Mouse (Mus musculus): ENCODE measurements around the gene Prokr1. TPM values are rescaled to one million over a fixed set of nuclear protein-coding genes. Genes with fewer than 3 reads are reported as not detected.
A peak's percentile ranks its signal among the peaks of the same experiment; 100 is the strongest.

The Prokr1 gene
- polyA plus RNA-seq, 1 experiment from 2014 or later = 0.92 TPM

DNA sequence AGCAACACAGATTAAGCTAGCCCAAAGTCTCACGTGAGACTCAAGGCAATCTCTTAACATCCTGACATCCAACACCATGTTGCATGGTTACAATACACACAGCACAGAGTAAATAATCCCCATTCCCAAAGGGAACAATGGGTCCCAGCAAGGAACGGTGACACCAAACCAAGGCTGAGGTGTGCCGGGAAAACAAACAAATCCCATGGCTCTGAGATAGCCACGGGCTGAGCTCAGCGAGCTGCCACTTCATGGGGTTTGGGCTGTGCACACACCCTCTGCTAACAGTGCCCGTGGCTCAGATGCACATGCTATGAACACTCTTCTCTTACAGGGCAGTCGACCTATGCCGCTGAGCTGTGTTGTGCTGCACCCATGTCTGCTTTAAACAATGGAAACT, 27.5 kb upstream of the Prokr1 start:
- 49% methylated on average over 8 of the region's 8 CpGs for WGBS
- ATAC-seq (ENCODE audit: low FRiP score, low TSS enrichment) (peak; percentile 68; the same call in 1 of the 2 replicates), DNase-seq (ENCODE audit: low spot score) (peak; percentile 48)
- Histone ChIP-seq H3K27me3 (ENCODE audit: control insufficient read depth, insufficient read depth, low read length) (no peaks in the 10 kb centered on the region), H3K9me3 (ENCODE audit: control insufficient read depth, low read length) (no peaks in the 10 kb centered on the region), H3K9ac (ENCODE audit: low read length) (no peak overlapping the region), H3K4me3 (ENCODE audit: low read depth, low read length) (no peak overlapping the region), H3K4me2 (replicated peaks; ENCODE audit: low read depth) (no peak overlapping the region), H3K27ac (replicated peaks) (no peak overlapping the region), H3K36me3 (ENCODE audit: control insufficient read depth, insufficient read depth, low read length) (no peaks in the 10 kb centered on the region), H3K4me1 (replicated peaks; ENCODE audit: control insufficient read depth, insufficient read depth) (peaks cover 3% of the 10 kb centered on the region)
- no peak for TF ChIP-seq CTCF (IDR thresholded peaks at IDR 0.05; ENCODE audit: low read depth)
- TF ChIP-seq EP300 (optimal IDR thresholded peaks at IDR 0.05) = no peak

DNA sequence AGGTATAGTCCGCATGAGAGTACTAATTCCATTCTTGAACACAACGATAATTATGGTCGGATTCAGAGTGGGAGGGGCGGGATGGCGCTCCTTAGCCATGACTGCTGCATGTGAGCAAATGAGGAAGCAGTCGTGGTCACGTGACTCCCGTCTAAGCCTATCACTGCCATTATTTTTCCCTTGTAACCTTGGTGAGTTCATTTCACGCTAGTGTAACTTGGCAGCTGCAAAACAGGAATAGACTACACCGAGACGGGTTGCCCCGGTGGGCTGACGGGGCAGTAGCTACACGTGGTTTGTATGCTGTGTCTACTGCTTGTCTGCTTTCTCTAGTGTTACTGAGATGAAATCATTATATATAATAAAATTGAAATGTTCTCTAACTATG, 25.1 kb upstream of the Prokr1 start:
- no peaks in the 10 kb centered on the region for H3K36me3 ChIP-seq (ENCODE audit: control insufficient read depth, insufficient read depth, low read length)
- no peaks in the 10 kb centered on the region for H3K27me3 ChIP-seq (ENCODE audit: control insufficient read depth, insufficient read depth, low read length)
- no peak for TF ChIP-seq CTCF (IDR thresholded peaks at IDR 0.05; ENCODE audit: low read depth)
- no peaks in the 10 kb centered on the region for H3K9me3 ChIP-seq (ENCODE audit: control insufficient read depth, low read length)
- WGBS = 91% methylated on average over 14 of the region's 14 CpGs
- peaks cover 2% of the 10 kb centered on the region; the same call in 1 of the 2 replicates for H3K4me1 ChIP-seq (replicated peaks; ENCODE audit: control insufficient read depth, insufficient read depth)
- no peak for DNase-seq (ENCODE audit: low spot score)
- no peak overlapping the region for H3K4me2 ChIP-seq (replicated peaks; ENCODE audit: low read depth)
- ATAC-seq (ENCODE audit: low FRiP score, low TSS enrichment) = no peak
- no peak overlapping the region for H3K9ac ChIP-seq (ENCODE audit: low read length)
- no peak overlapping the region for H3K4me3 ChIP-seq (ENCODE audit: low read depth, low read length)
- no peak overlapping the region for H3K27ac ChIP-seq (replicated peaks)

DNA sequence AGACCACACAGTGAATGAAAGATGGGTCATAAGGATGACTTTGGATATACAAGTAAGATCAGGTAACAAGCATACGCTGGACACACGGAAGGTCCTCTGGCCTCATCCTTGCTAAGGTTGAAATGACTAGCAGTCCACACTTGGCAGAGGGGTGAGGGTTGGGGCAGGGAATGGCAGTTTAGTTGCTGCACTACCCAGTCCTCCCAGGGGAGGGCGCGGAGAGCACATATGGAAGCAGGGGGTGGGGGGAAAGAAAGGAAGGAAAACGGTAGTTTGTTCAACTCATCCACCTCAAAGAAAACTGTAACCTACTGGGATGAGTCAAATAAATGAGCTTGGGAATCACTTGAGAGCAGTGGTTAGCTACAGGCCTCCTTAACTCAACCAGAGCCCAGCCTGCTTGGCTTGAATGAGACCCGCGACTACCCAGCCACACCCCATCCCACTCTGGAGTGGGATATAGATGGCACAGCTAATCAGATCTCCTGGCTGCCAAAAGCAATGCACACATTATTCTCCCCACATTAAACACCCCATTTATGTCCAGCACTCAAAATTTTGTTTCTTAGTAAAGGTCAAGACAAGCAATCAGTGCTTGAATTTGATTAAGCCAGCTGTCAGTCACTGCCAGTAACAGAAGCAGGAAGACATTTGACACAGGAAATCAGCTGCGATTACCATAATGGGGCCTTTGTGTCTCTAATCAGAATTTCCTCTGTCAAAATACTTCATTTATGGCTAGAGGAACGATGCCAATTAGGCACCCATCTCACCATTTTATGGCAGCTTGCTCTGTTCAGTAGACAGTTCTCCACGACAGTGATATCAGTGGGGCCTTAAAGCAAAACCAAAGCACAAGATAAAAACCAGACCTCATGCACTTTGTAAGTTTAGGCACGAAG, 24.5 kb upstream of the Prokr1 start:
- no peak for ATAC-seq (ENCODE audit: low FRiP score, low TSS enrichment)
- no peak overlapping the region for H3K4me2 ChIP-seq (replicated peaks; ENCODE audit: low read depth)
- H3K27ac ChIP-seq (replicated peaks) = no peak overlapping the region
- WGBS = 57% methylated on average over 11 of the region's 11 CpGs
- no peaks in the 10 kb centered on the region for H3K36me3 ChIP-seq (ENCODE audit: control insufficient read depth, insufficient read depth, low read length)
- H3K4me1 ChIP-seq (replicated peaks; ENCODE audit: control insufficient read depth, insufficient read depth) = no peaks in the 10 kb centered on the region
- DNase-seq (ENCODE audit: low spot score) = peak; percentile 36
- H3K27me3 ChIP-seq (ENCODE audit: control insufficient read depth, insufficient read depth, low read length) = no peaks in the 10 kb centered on the region
- H3K4me3 ChIP-seq (ENCODE audit: low read depth, low read length) = no peak overlapping the region
- TF ChIP-seq EP300 (optimal IDR thresholded peaks at IDR 0.05) (no peak), CTCF (IDR thresholded peaks at IDR 0.05; ENCODE audit: low read depth) (peak; percentile 75)
- no peak overlapping the region for H3K9ac ChIP-seq (ENCODE audit: low read length)
- no peaks in the 10 kb centered on the region for H3K9me3 ChIP-seq (ENCODE audit: control insufficient read depth, low read length)

DNA sequence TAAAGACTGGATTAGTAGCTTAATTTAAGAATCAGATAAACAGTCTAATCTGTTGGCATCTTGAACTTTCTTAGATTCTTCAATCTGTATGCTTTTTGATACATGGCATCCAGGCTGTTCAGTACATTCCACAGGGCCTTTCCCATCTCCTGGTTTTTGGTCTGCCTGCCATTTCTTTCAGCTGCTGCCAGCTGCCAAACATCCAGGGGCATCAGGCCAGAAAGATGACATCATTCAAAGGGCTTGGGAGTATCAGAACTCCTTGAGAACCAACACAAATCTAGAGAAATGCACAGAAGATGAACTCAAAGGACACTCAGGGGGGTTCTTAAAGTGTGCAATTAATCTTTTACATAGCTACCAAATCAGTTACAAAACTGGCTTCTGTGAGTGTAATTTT, 9.3 kb upstream of the Prokr1 start:
- peak; percentile 43 for DNase-seq (ENCODE audit: low spot score)
- Histone ChIP-seq H3K4me2 (replicated peaks; ENCODE audit: low read depth) (no peak overlapping the region), H3K4me1 (replicated peaks; ENCODE audit: control insufficient read depth, insufficient read depth) (no peaks in the 10 kb centered on the region), H3K9ac (ENCODE audit: low read length) (no peak overlapping the region), H3K27ac (replicated peaks) (no peak overlapping the region), H3K27me3 (ENCODE audit: control insufficient read depth, insufficient read depth, low read length) (no peaks in the 10 kb centered on the region), H3K36me3 (ENCODE audit: control insufficient read depth, insufficient read depth, low read length) (no peaks in the 10 kb centered on the region), H3K9me3 (ENCODE audit: control insufficient read depth, low read length) (no peaks in the 10 kb centered on the region), H3K4me3 (ENCODE audit: low read depth, low read length) (no peak overlapping the region)
- no peak for ATAC-seq (ENCODE audit: low FRiP score, low TSS enrichment)
- TF ChIP-seq EP300 (optimal IDR thresholded peaks at IDR 0.05) = no peak
- TF ChIP-seq CTCF (IDR thresholded peaks at IDR 0.05; ENCODE audit: low read depth) = no peak

DNA sequence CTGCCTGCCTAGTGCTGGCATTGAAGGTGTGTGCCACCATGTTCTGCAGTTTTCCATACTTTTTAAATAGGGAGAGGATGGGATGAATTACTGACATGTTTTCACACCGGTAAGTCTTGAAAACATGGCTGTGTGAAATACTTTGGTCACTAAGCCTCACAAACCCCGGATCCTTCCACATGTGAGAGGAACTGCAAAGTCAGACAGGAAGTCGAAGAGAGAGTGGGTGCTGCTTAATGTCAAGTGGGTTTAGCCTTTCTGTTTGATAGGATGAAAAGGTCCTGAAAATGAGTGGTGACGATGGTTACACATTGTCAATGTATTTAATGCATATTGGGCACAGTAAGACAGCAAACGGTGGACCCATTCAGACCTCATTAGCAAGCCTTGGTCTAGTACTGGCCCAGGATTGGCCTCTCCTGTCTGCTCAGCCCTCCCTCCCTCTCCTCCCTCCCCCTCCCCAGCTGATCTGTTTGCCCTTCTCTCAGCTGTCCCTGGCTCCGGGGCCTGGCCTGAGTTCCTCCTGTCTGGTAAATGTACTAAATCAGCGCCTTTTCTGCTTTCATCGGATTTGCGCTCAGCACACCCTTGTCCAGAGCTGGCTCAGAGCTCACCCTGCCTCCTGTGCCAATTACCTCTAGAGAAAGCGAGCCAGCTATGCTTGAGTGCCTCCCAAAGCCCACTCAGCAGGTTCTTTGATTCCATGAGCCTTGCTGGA, 6.7 kb upstream of the Prokr1 start:
- Histone ChIP-seq H3K27ac (replicated peaks) (no peak overlapping the region), H3K27me3 (ENCODE audit: control insufficient read depth, insufficient read depth, low read length) (no peaks in the 10 kb centered on the region)

DNA sequence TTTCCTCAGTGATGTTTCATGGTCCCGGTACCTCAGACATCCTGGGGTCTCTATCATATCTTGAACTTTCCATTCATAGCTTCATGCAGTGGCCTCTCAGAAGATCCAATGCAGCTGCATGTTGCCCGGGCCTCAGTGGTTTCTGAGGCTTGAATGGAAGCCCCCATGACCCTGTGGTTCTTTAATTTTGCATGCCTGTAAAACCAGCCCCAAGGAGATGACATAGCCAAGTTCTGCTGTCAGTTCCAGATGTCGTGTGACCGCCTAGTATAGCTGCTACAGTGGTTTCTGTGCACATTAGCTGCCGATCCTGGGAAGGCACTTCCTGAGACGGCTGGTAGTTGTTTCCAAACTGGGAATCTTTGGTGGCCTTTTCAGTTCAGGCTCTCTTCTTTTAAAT, 3.6 kb upstream of the Prokr1 start:
- DNase-seq (ENCODE audit: low spot score) = no peak
- Histone ChIP-seq H3K9me3 (ENCODE audit: control insufficient read depth, low read length) (no peaks in the 10 kb centered on the region), H3K36me3 (ENCODE audit: control insufficient read depth, insufficient read depth, low read length) (no peaks in the 10 kb centered on the region), H3K27me3 (ENCODE audit: control insufficient read depth, insufficient read depth, low read length) (no peaks in the 10 kb centered on the region), H3K27ac (replicated peaks) (no peak overlapping the region), H3K9ac (ENCODE audit: low read length) (no peak overlapping the region), H3K4me2 (replicated peaks; ENCODE audit: low read depth) (no peak overlapping the region), H3K4me3 (ENCODE audit: low read depth, low read length) (no peak overlapping the region), H3K4me1 (replicated peaks; ENCODE audit: control insufficient read depth, insufficient read depth) (peaks cover 3% of the 10 kb centered on the region; the same call in 1 of the 2 replicates)
- no peak for TF ChIP-seq EP300 (optimal IDR thresholded peaks at IDR 0.05)
- TF ChIP-seq CTCF (IDR thresholded peaks at IDR 0.05; ENCODE audit: low read depth) = no peak
- ATAC-seq (ENCODE audit: low FRiP score, low TSS enrichment) = no peak
- 79% methylated on average over 6 of the region's 6 CpGs for WGBS

More for the DNA sequence above, 6.7 kb upstream of the Prokr1 start:
- no peaks in the 10 kb centered on the region for H3K9me3 ChIP-seq (ENCODE audit: control insufficient read depth, low read length)
- 46% methylated on average over 10 of the region's 10 CpGs for WGBS
- no peak for TF ChIP-seq EP300 (optimal IDR thresholded peaks at IDR 0.05)
- TF ChIP-seq CTCF (IDR thresholded peaks at IDR 0.05; ENCODE audit: low read depth) = no peak
- no peak overlapping the region for H3K4me2 ChIP-seq (replicated peaks; ENCODE audit: low read depth)
- H3K9ac ChIP-seq (ENCODE audit: low read length) = no peak overlapping the region
- H3K4me3 ChIP-seq (ENCODE audit: low read depth, low read length) = no peak overlapping the region
- ATAC-seq (ENCODE audit: low FRiP score, low TSS enrichment) (no peak), DNase-seq (ENCODE audit: low spot score) (no peak)
- H3K4me1 ChIP-seq (replicated peaks; ENCODE audit: control insufficient read depth, insufficient read depth) = no peaks in the 10 kb centered on the region
- no peaks in the 10 kb centered on the region for H3K36me3 ChIP-seq (ENCODE audit: control insufficient read depth, insufficient read depth, low read length)

All from stomach, postnatal 0 days (tissue).